Mouse (Mus musculus): Measurements from ENCODE around the gene Gm20931.
"Not testable (repeated sequence)": the region's sequence is repeated elsewhere in the genome, so short reads cannot be mapped to it uniquely, and the experiment has no call there.

The Gm20931 gene

GRCm38 (mm10) chrY:55213420-55213819 is at the start of gene Gm20931:
Gene Gm20931 (plus strand): TSS chrY:55213720.
- not testable (repeated sequence) for DNase-seq
